Mouse (Mus musculus): ENCODE measurements around the gene Glod5. TPM values are rescaled to one million over a fixed set of nuclear protein-coding genes. Genes with fewer than 3 reads are reported as not detected.
"Not testable (repeated sequence)": the region's sequence is repeated elsewhere in the genome, so short reads cannot be mapped to it uniquely, and the experiment has no call there.

Gene Glod5
- not detected in 2 replicates for total RNA-seq (2017)

- no peak for ATAC-seq (ENCODE audit: extremely low read depth, insufficient number of reproducible peaks, low FRiP score, poor library complexity, severe bottlenecking)
Measured at GRCm38 (mm10) chrX:8018286-8018685, at the start of gene Glod5. Gene Glod5 (minus strand): TSS chrX:8018492.

GRCm38 (mm10) chrX:8051044-8051781 lies 32.9 kb upstream of the Glod5 start:
- not testable (repeated sequence) for ATAC-seq (ENCODE audit: extremely low read depth, insufficient number of reproducible peaks, low FRiP score, poor library complexity, severe bottlenecking)

- ATAC-seq (ENCODE audit: extremely low read depth, insufficient number of reproducible peaks, low FRiP score, poor library complexity, severe bottlenecking), result no peak
Measured at GRCm38 (mm10) chrX:8033009-8033408, 14.7 kb upstream of the Glod5 start.

- no peak for ATAC-seq (ENCODE audit: extremely low read depth, insufficient number of reproducible peaks, low FRiP score, poor library complexity, severe bottlenecking)
Measured at GRCm38 (mm10) chrX:8026811-8027210, 8.5 kb upstream of the Glod5 start.

GRCm38 (mm10) chrX:8024795-8025194 lies 6.5 kb upstream of the Glod5 start:
- ATAC-seq (ENCODE audit: extremely low read depth, insufficient number of reproducible peaks, low FRiP score, poor library complexity, severe bottlenecking), result no peak

GRCm38 (mm10) chrX:8020111-8020778 lies 2.0 kb upstream of the Glod5 start:
- no peak for ATAC-seq (ENCODE audit: extremely low read depth, insufficient number of reproducible peaks, low FRiP score, poor library complexity, severe bottlenecking)

- ATAC-seq (ENCODE audit: extremely low read depth, insufficient number of reproducible peaks, low FRiP score, poor library complexity, severe bottlenecking), result peak; percentile 60; the same call in 1 of the 2 replicates
Measured at GRCm38 (mm10) chrX:8017142-8017541, 1.1 kb downstream of the Glod5 start.

- not testable (repeated sequence) for ATAC-seq (ENCODE audit: extremely low read depth, insufficient number of reproducible peaks, low FRiP score, poor library complexity, severe bottlenecking)
Measured at GRCm38 (mm10) chrX:8015675-8016074, 2.6 kb downstream of the Glod5 start.

GRCm38 (mm10) chrX:8013569-8014314 lies 4.5 kb downstream of the Glod5 start:
- ATAC-seq (ENCODE audit: extremely low read depth, insufficient number of reproducible peaks, low FRiP score, poor library complexity, severe bottlenecking), result no peak

GRCm38 (mm10) chrX:8013157-8013556 lies 5.1 kb downstream of the Glod5 start:
- ATAC-seq (ENCODE audit: extremely low read depth, insufficient number of reproducible peaks, low FRiP score, poor library complexity, severe bottlenecking), result no peak

- ATAC-seq (ENCODE audit: extremely low read depth, insufficient number of reproducible peaks, low FRiP score, poor library complexity, severe bottlenecking), result not testable (repeated sequence)
Measured at GRCm38 (mm10) chrX:8009356-8009755, 8.9 kb downstream of the Glod5 start.

- no peak for ATAC-seq (ENCODE audit: extremely low read depth, insufficient number of reproducible peaks, low FRiP score, poor library complexity, severe bottlenecking)
Measured at GRCm38 (mm10) chrX:8008543-8008942, 9.7 kb downstream of the Glod5 start.

- no peak for ATAC-seq (ENCODE audit: extremely low read depth, insufficient number of reproducible peaks, low FRiP score, poor library complexity, severe bottlenecking)
Measured at GRCm38 (mm10) chrX:8002971-8003370, 15.3 kb downstream of the Glod5 start.

- no peak for ATAC-seq (ENCODE audit: extremely low read depth, insufficient number of reproducible peaks, low FRiP score, poor library complexity, severe bottlenecking)
Measured at GRCm38 (mm10) chrX:8002001-8002400, 16.3 kb downstream of the Glod5 start.

GRCm38 (mm10) chrX:8000546-8001192 lies 17.6 kb downstream of the Glod5 start:
- ATAC-seq (ENCODE audit: extremely low read depth, insufficient number of reproducible peaks, low FRiP score, poor library complexity, severe bottlenecking), result no peak

- ATAC-seq (ENCODE audit: extremely low read depth, insufficient number of reproducible peaks, low FRiP score, poor library complexity, severe bottlenecking), result no peak
Measured at GRCm38 (mm10) chrX:7993068-7993735, 25.1 kb downstream of the Glod5 start.

GRCm38 (mm10) chrX:7992379-7993067 lies 25.8 kb downstream of the Glod5 start:
- ATAC-seq (ENCODE audit: extremely low read depth, insufficient number of reproducible peaks, low FRiP score, poor library complexity, severe bottlenecking), result no peak

- ATAC-seq (ENCODE audit: extremely low read depth, insufficient number of reproducible peaks, low FRiP score, poor library complexity, severe bottlenecking), result no peak
Measured at GRCm38 (mm10) chrX:7981368-7981767, 36.9 kb downstream of the Glod5 start.
